Comparison of ENCODE assay signal across 10 mouse cellular contexts in genomic region chr9:57990438-57991110, GRCm38 (mm10). TPM values are rescaled to one million over a fixed set of nuclear protein-coding genes. Genes with fewer than 3 reads are reported as not detected.
DNase-seq lines count a peak whose midpoint lies in the region; ATAC-seq and TF ChIP-seq lines count a peak whose summit lies in the region.
"Had no signal": no experiment of that assay in that cellular context is flagged by ENCODE, and none has a peak within 500 bp of the region (broad histone marks: within the 10 kb centered on the region; RNA-seq: fewer than 3 reads in every experiment).

No protein-coding gene starts in this region.

- POLR2A ChIA-PET in Patski (lab: Charles Lee), result interaction anchor here (1.5 to 4.0 kb wide), 2 partner anchors 52 to 55 kb away, joined by 4 to 12 read pairs; no protein-coding TSS in a partner anchor

- H3K36me3 ChIP-seq in heart, embryonic 11.5 days (ENCODE audit: control insufficient read depth, insufficient read depth, low read length), result no peaks in the 10 kb centered on the region
- H3K36me3 ChIP-seq in limb, embryonic 11.5 days (ENCODE audit: control insufficient read depth, insufficient read depth, low read length), result no peaks in the 10 kb centered on the region
- no peaks in the 10 kb centered on the region for H3K36me3 ChIP-seq in stomach, postnatal 0 days (ENCODE audit: control insufficient read depth, insufficient read depth, low read length)
- H3K36me3 ChIP-seq: embryonic facial prominence, embryonic 12.5 days; liver, embryonic 15.5 days had no signal

- DNase-seq in heart, adult 18-20 months, result peak; percentile 50 to 55
- peak; percentile 75 for DNase-seq in 3T3-L1 (ENCODE audit: low read depth, low spot score)
- no peak for DNase-seq in Patski (ENCODE audit: low read depth, low spot score)
- peak; percentile 51 to 58 for DNase-seq in cerebellum, postnatal 36 days
- peak; percentile 42 for DNase-seq in limb, embryonic 11.5 days (ENCODE audit: low spot score)
- DNase-seq in stomach, postnatal 0 days (ENCODE audit: low spot score), result peak; percentile 42
- DNase-seq in layer of hippocampus, adult 8-10 months (ENCODE audit: low spot score in 2 of 2), result no peak

- H3K4me1 ChIP-seq in heart, embryonic 11.5 days (ENCODE audit: control insufficient read depth, insufficient read depth, low read length), result no peaks in the 10 kb centered on the region
- H3K4me1 ChIP-seq in limb, embryonic 11.5 days (ENCODE audit: control insufficient read depth, insufficient read depth, low read length), result peaks cover 15% of the 10 kb centered on the region
- no peaks in the 10 kb centered on the region for H3K4me1 ChIP-seq in stomach, postnatal 0 days (replicated peaks; ENCODE audit: control insufficient read depth, insufficient read depth)
- H3K4me1 ChIP-seq: liver, embryonic 15.5 days had no signal

- ATAC-seq in heart, embryonic 11.5 days (replicated peaks; ENCODE audit: insufficient number of reproducible peaks, low FRiP score, low TSS enrichment), result no peak
- ATAC-seq in Patski, result no peak
- ATAC-seq in limb, embryonic 11.5 days (ENCODE audit: insufficient number of reproducible peaks, low FRiP score, low TSS enrichment, low read depth), result no peak
- ATAC-seq in stomach, postnatal 0 days (ENCODE audit: low FRiP score, low TSS enrichment), result peak; percentile 39; the same call in 1 of the 2 replicates

- H3K4me3 ChIP-seq in heart, embryonic 11.5 days (ENCODE audit: low read depth, low read length), result no peak overlapping the region
- no peak overlapping the region for H3K4me3 ChIP-seq in limb, embryonic 11.5 days (ENCODE audit: low read depth, low read length)
- H3K4me3 ChIP-seq in stomach, postnatal 0 days (ENCODE audit: low read depth, low read length), result no peak overlapping the region
- H3K4me3 ChIP-seq: embryonic facial prominence, embryonic 12.5 days; liver, embryonic 15.5 days had no signal

- peak; percentile 89 for TF ChIP-seq CTCF in Patski (IDR thresholded peaks at IDR 0.05)
- peak; percentile 82 for TF ChIP-seq CTCF in stomach, postnatal 0 days (IDR thresholded peaks at IDR 0.05; ENCODE audit: low read depth)

- no peak for TF ChIP-seq EP300 in stomach, postnatal 0 days (optimal IDR thresholded peaks at IDR 0.05)

- in situ Hi-C loops in Patski (cut with MboI; ENCODE audit: low pct_unique_long_range_greater_than_20kb), result loop anchor here (5.0 to 10.0 kb wide), 3 partner anchors 53 to 206 kb away; no protein-coding TSS in a partner anchor

- no peak overlapping the region for H3K27ac ChIP-seq in heart, embryonic 11.5 days (ENCODE audit: low read depth, low read length)
- H3K27ac ChIP-seq in limb, embryonic 11.5 days (replicated peaks; ENCODE audit: low read depth, low read length), result no peak overlapping the region
- H3K27ac ChIP-seq in stomach, postnatal 0 days (replicated peaks), result no peak overlapping the region
- H3K27ac ChIP-seq: embryonic facial prominence, embryonic 12.5 days; liver, embryonic 15.5 days had no signal

- H3K9me3 ChIP-seq in heart, embryonic 11.5 days (replicated peaks; ENCODE audit: control insufficient read depth, low read length), result no peaks in the 10 kb centered on the region
- H3K9me3 ChIP-seq in limb, embryonic 11.5 days (ENCODE audit: control insufficient read depth, low read length), result no peaks in the 10 kb centered on the region
- no peaks in the 10 kb centered on the region for H3K9me3 ChIP-seq in stomach, postnatal 0 days (ENCODE audit: control insufficient read depth, low read length)
- H3K9me3 ChIP-seq: embryonic facial prominence, embryonic 12.5 days; liver, embryonic 15.5 days had no signal

- CTCF ChIA-PET in Patski (lab: Charles Lee), result interaction anchor here (0.9 to 14.1 kb wide), 7 partner anchors 13 to 131 kb away, joined by 3 to 311 read pairs (median 4); partner anchors contain the start of gene Sema7a

- WGBS in heart, embryonic 11.5 days (ENCODE audit: insufficient replicate concordance), result 27% methylated on average over 10 of the region's 10 CpGs
- WGBS in limb, embryonic 11.5 days, result 42% methylated on average over 10 of the region's 10 CpGs
- WGBS in stomach, postnatal 0 days, result 32% methylated on average over 10 of the region's 10 CpGs

- H3K27me3 ChIP-seq in heart, embryonic 11.5 days (ENCODE audit: control insufficient read depth, insufficient read depth, low read length), result peaks cover 8% of the 10 kb centered on the region
- H3K27me3 ChIP-seq in Patski, result no peaks in the 10 kb centered on the region
- no peaks in the 10 kb centered on the region for H3K27me3 ChIP-seq in limb, embryonic 11.5 days (ENCODE audit: control insufficient read depth, insufficient read depth, low read length)
- H3K27me3 ChIP-seq in stomach, postnatal 0 days (ENCODE audit: control insufficient read depth, insufficient read depth, low read length), result no peaks in the 10 kb centered on the region
- H3K27me3 ChIP-seq: embryonic facial prominence, embryonic 12.5 days had no signal

- H3K4me2 ChIP-seq in heart, embryonic 11.5 days, result no peak overlapping the region
- no peak overlapping the region for H3K4me2 ChIP-seq in limb, embryonic 11.5 days (ENCODE audit: low read depth, severe bottlenecking)
- H3K4me2 ChIP-seq in stomach, postnatal 0 days (replicated peaks; ENCODE audit: low read depth), result no peak overlapping the region
- H3K4me2 ChIP-seq: embryonic facial prominence, embryonic 12.5 days; liver, embryonic 15.5 days had no signal

- H3K9ac ChIP-seq in heart, embryonic 11.5 days (ENCODE audit: low read depth, low read length), result no peak overlapping the region
- no peak overlapping the region for H3K9ac ChIP-seq in limb, embryonic 11.5 days (ENCODE audit: low read length)
- H3K9ac ChIP-seq in stomach, postnatal 0 days (ENCODE audit: low read length), result no peak overlapping the region
- H3K9ac ChIP-seq: embryonic facial prominence, embryonic 12.5 days; liver, embryonic 15.5 days had no signal

RNA-seq across cellular contexts. Expression of gene Cyp11a1, which starts 15.6 kb away (rescaled TPM):
- total RNA-seq in heart, adult 18-20 months (2021), result not detected
- polyA plus RNA-seq in heart, embryonic 11.5 days (2014; fragmentation: Nextera tagmentation; extraction: Ambion mirVana), result not detected in 2 replicates
- 0.13 TPM for polyA plus RNA-seq in Patski (2021)
- polyA plus RNA-seq in limb, embryonic 11.5 days (2014; fragmentation: Nextera tagmentation; extraction: Ambion mirVana), result 0.12 TPM in 1 of 2 replicates, not detected in the other
- polyA plus RNA-seq in stomach, postnatal 0 days (2015; fragmentation: Nextera tagmentation; extraction: Ambion mirVana), result 0.98 and 1.0 TPM in 2 replicates
- total RNA-seq in layer of hippocampus, adult 8-10 months (2022), result 1 to 10 TPM; 2.4 to 4.6 (median 3.1) TPM

RNA-seq across cellular contexts. Expression of gene Sema7a, which starts 50.7 kb away (rescaled TPM):
- total RNA-seq in heart, adult 18-20 months (2021), result 10 to 100 TPM; 31.7 to 31.8 TPM
- 0.17 and 0.18 TPM in 2 replicates for polyA plus RNA-seq in heart, embryonic 11.5 days (2014; fragmentation: Nextera tagmentation; extraction: Ambion mirVana)
- polyA plus RNA-seq in Patski (2021), result 77.8 TPM
- 0.35 and 1.4 TPM in 2 replicates for polyA plus RNA-seq in limb, embryonic 11.5 days (2014; fragmentation: Nextera tagmentation; extraction: Ambion mirVana)
- 0.68 and 1.0 TPM in 2 replicates for polyA plus RNA-seq in stomach, postnatal 0 days (2015; fragmentation: Nextera tagmentation; extraction: Ambion mirVana)
- total RNA-seq in layer of hippocampus, adult 8-10 months (2022), result 100 to 1,000 TPM in 1 of 4 experiments, 10 to 100 TPM in 3; 91.0 to 102 (median 94.4) TPM
- polyA plus RNA-seq: liver, embryonic 15.5 days had no signal

Comparison
In these comparisons a context has a peak if more than half of its experiments do, and no peak if none do; other contexts are left out.
1. DNase-seq: peak in heart, adult 18-20 months (2 of 2), 3T3-L1 (single experiment), cerebellum, postnatal 36 days (2 of 2), limb, embryonic 11.5 days (single experiment) and stomach, postnatal 0 days (single experiment); none in Patski (single experiment) and layer of hippocampus, adult 8-10 months (0 of 2).
2. RNA of gene Sema7a, which starts 50.7 kb away (polyA plus RNA-seq): 77.8 TPM in Patski (single experiment); 0.68 to 1.0 TPM in stomach, postnatal 0 days, 0.35 to 1.4 TPM in limb, embryonic 11.5 days and 0.17 to 0.18 TPM in heart, embryonic 11.5 days; every median in the first group is over 10 times any median in the second.